Mouse (Mus musculus) heart, embryonic 13.5 days (tissue): ENCODE measurements around the gene Relb. TPM values are rescaled to one million over a fixed set of nuclear protein-coding genes. Genes with fewer than 3 reads are reported as not detected.

Source experiments
- ATAC-seq: fragments of 200-750 bp; cut with Nextera tagmentation; 2 replicates; pipeline ENCODE4 v1.8.0; 2017; ENCODE audit warnings: moderate TSS enrichment; ENCODE audit not compliant: insufficient number of reproducible peaks, low FRiP score, low TSS enrichment; ENCODE audit errors: extremely low read depth
- H3K27ac ChIP-seq: fragments of 300-500 bp; sonication (generic); replicated peaks from 2 replicates; pipeline ENCODE4 v1.5.1; 2015; ENCODE audit warnings: moderate library complexity, mild to moderate bottlenecking, inconsistent platforms
- H3K27me3 ChIP-seq: fragments of 300-500 bp; sonication (generic); replicated peaks from 2 replicates; pipeline ENCODE4 v1.6.1; 2015; ENCODE audit warnings: mild to moderate bottlenecking, inconsistent platforms
- H3K36me3 ChIP-seq: fragments of 300-500 bp; sonication (generic); 2 replicates; pipeline ENCODE4 v1.6.1; 2015; ENCODE audit warnings: mild to moderate bottlenecking, inconsistent platforms
- H3K4me1 ChIP-seq: fragments of 300-500 bp; sonication (generic); 2 replicates; pipeline ENCODE4 v1.6.1; 2015; ENCODE audit warnings: inconsistent platforms
- H3K4me2 ChIP-seq: fragments of 300-500 bp; sonication (generic); 2 replicates; pipeline ENCODE4 v1.6.1; 2015; ENCODE audit warnings: inconsistent platforms, mild to moderate bottlenecking, moderate library complexity
- H3K4me3 ChIP-seq: fragments of 300-500 bp; sonication (generic); 2 replicates; pipeline ENCODE4 v1.5.1; 2015; ENCODE audit warnings: moderate library complexity, mild to moderate bottlenecking, inconsistent platforms
- H3K9ac ChIP-seq: fragments of 300-500 bp; sonication (generic); 2 replicates; pipeline ENCODE4 v1.6.1; 2015; ENCODE audit warnings: inconsistent platforms, mild to moderate bottlenecking, moderate library complexity
- H3K9me3 ChIP-seq: fragments of 300-500 bp; sonication (generic); 2 replicates; pipeline ENCODE4 v1.6.1; 2016; ENCODE audit warnings: inconsistent platforms
- WGBS: fragments of 180-500 bp; shearing (Covaris S2); methylation state at CpG from one replicate; pipeline ENCODE4 v1.1.7; 2015; ENCODE audit warnings: mixed read lengths; 5-methylcytosine and 5-hydroxymethylcytosine counted together
- polyA plus RNA-seq: library from polyadenylated mRNA; unstranded; fragments of >200 nt; fragmentation: Nextera tagmentation; extraction: Ambion mirVana; gene quantifications from 2 replicates; pipeline ENCODE4 v1.2.1, GENCODE M21; 2015

Gene Relb
- 5.6 and 6.2 TPM in 2 replicates for polyA plus RNA-seq

- Histone ChIP-seq H3K27ac (peak within 1 kb of the TSS; percentile 93), H3K9ac (peak within 1 kb of the TSS; percentile 82), H3K4me2 (peak within 1 kb of the TSS; percentile 93), H3K4me3 (peak within 1 kb of the TSS; percentile 84), H3K27me3 (no peaks in the 10 kb centered on the region), H3K9me3 (no peaks in the 10 kb centered on the region), H3K36me3 (peaks cover 26% of the 10 kb centered on the region), H3K4me1 (peaks cover 12% of the 10 kb centered on the region)
- peak; percentile 73 for ATAC-seq
- under 1% methylated on average over 40 of the region's 41 CpGs for whole genome bisulfite sequencing
Observed at GRCm38 (mm10) chr7:19629361-19629734, at the start of gene Relb. Gene Relb (minus strand): TSS chr7:19629438.

- 95% methylated on average over 3 of the region's 3 CpGs for WGBS
- H3K27ac ChIP-seq = no peak overlapping the region
- ATAC-seq = no peak
Observed at GRCm38 (mm10) chr7:19678901-19679300, 49.7 kb upstream of the Relb start.

GRCm38 (mm10) chr7:19677872-19678271 is 48.6 kb upstream of the Relb start, which contains the start of gene Apoc2:
Gene Apoc2 (minus strand): TSS chr7:19677941.
- no peaks in the 10 kb centered on the region for H3K9me3 ChIP-seq
- H3K4me2 ChIP-seq = no peak within 1 kb of the TSS
- no peak within 1 kb of the TSS for H3K4me3 ChIP-seq
- H3K36me3 ChIP-seq = no peaks in the 10 kb centered on the region
- ATAC-seq = no peak
- H3K9ac ChIP-seq = no peak within 1 kb of the TSS
- no peaks in the 10 kb centered on the region for H3K27me3 ChIP-seq
- WGBS = 52% methylated on average over 8 of the region's 8 CpGs
- H3K27ac ChIP-seq = no peak within 1 kb of the TSS
- peaks cover 7% of the 10 kb centered on the region; the same call in 1 of the 2 replicates for H3K4me1 ChIP-seq

More at GRCm38 (mm10) chr7:19678901-19679300, 49.7 kb upstream of the Relb start:
- Histone ChIP-seq H3K9ac (no peak overlapping the region), H3K4me2 (no peak overlapping the region), H3K27me3 (no peaks in the 10 kb centered on the region), H3K4me3 (no peak overlapping the region), H3K9me3 (no peaks in the 10 kb centered on the region), H3K4me1 (peaks cover 7% of the 10 kb centered on the region; the same call in 1 of the 2 replicates), H3K36me3 (no peaks in the 10 kb centered on the region)

GRCm38 (mm10) chr7:19676662-19677061 is 47.4 kb upstream of the Relb start:
- 61% methylated on average over 1 of the region's 1 CpGs for WGBS

GRCm38 (mm10) chr7:19675824-19676223 is 46.6 kb upstream of the Relb start:
- Histone ChIP-seq H3K4me1 (no peaks in the 10 kb centered on the region), H3K27me3 (no peaks in the 10 kb centered on the region), H3K9ac (no peak overlapping the region), H3K27ac (no peak overlapping the region), H3K9me3 (no peaks in the 10 kb centered on the region), H3K36me3 (no peaks in the 10 kb centered on the region), H3K4me2 (no peak overlapping the region), H3K4me3 (no peak overlapping the region)
- 74% methylated on average over 10 of the region's 10 CpGs for WGBS
- ATAC-seq = no peak

More at GRCm38 (mm10) chr7:19676662-19677061, 47.4 kb upstream of the Relb start:
- no peaks in the 10 kb centered on the region for H3K9me3 ChIP-seq
- H3K27me3 ChIP-seq = no peaks in the 10 kb centered on the region
- H3K4me3 ChIP-seq = no peak overlapping the region
- H3K9ac ChIP-seq = no peak overlapping the region
- peaks cover 7% of the 10 kb centered on the region; the same call in 1 of the 2 replicates for H3K4me1 ChIP-seq
- no peak overlapping the region for H3K27ac ChIP-seq
- H3K4me2 ChIP-seq = no peak overlapping the region
- H3K36me3 ChIP-seq = no peaks in the 10 kb centered on the region
- ATAC-seq = no peak

- Histone ChIP-seq H3K4me3 (no peak overlapping the region), H3K4me1 (peaks cover 7% of the 10 kb centered on the region), H3K9ac (no peak overlapping the region), H3K36me3 (no peaks in the 10 kb centered on the region), H3K27me3 (no peaks in the 10 kb centered on the region), H3K9me3 (no peaks in the 10 kb centered on the region), H3K4me2 (no peak overlapping the region), H3K27ac (no peak overlapping the region)
- 54% methylated on average over 14 of the region's 14 CpGs for WGBS
- no peak for ATAC-seq
Observed at GRCm38 (mm10) chr7:19673083-19673699, 44.0 kb upstream of the Relb start.

GRCm38 (mm10) chr7:19671511-19671910 is 42.3 kb upstream of the Relb start:
- 65% methylated on average over 10 of the region's 10 CpGs for WGBS
- ATAC-seq = no peak

GRCm38 (mm10) chr7:19668947-19669721 is 39.9 kb upstream of the Relb start:
- Histone ChIP-seq H3K4me1 (peaks cover 16% of the 10 kb centered on the region), H3K9ac (peak overlapping the region; percentile 73), H3K9me3 (no peaks in the 10 kb centered on the region), H3K4me2 (peak overlapping the region; percentile 56), H3K27me3 (no peaks in the 10 kb centered on the region), H3K36me3 (no peaks in the 10 kb centered on the region), H3K27ac (peak overlapping the region; percentile 70), H3K4me3 (peak overlapping the region; percentile 24)
- ATAC-seq = peak; percentile 55
- 8% methylated on average over 10 of the region's 10 CpGs for WGBS

More at GRCm38 (mm10) chr7:19671511-19671910, 42.3 kb upstream of the Relb start:
- no peak overlapping the region for H3K4me2 ChIP-seq
- no peak overlapping the region for H3K9ac ChIP-seq
- H3K4me1 ChIP-seq = peaks cover 7% of the 10 kb centered on the region
- H3K4me3 ChIP-seq = no peak overlapping the region
- H3K9me3 ChIP-seq = no peaks in the 10 kb centered on the region
- no peaks in the 10 kb centered on the region for H3K36me3 ChIP-seq
- no peaks in the 10 kb centered on the region for H3K27me3 ChIP-seq
- H3K27ac ChIP-seq = no peak overlapping the region

- WGBS = 73% methylated on average over 2 of the region's 2 CpGs
- Histone ChIP-seq H3K4me3 (no peak overlapping the region), H3K36me3 (peaks cover 3% of the 10 kb centered on the region; the same call in 1 of the 2 replicates), H3K27ac (no peak overlapping the region), H3K9me3 (no peaks in the 10 kb centered on the region), H3K4me2 (no peak overlapping the region), H3K27me3 (no peaks in the 10 kb centered on the region), H3K4me1 (peaks cover 33% of the 10 kb centered on the region), H3K9ac (no peak overlapping the region)
- ATAC-seq = no peak
Observed at GRCm38 (mm10) chr7:19667434-19667833, 38.2 kb upstream of the Relb start.

GRCm38 (mm10) chr7:19666750-19667149 is 37.5 kb upstream of the Relb start:
- no peak overlapping the region for H3K27ac ChIP-seq
- no peaks in the 10 kb centered on the region for H3K27me3 ChIP-seq
- H3K4me2 ChIP-seq = no peak overlapping the region
- peaks cover 40% of the 10 kb centered on the region for H3K4me1 ChIP-seq
- H3K9me3 ChIP-seq = no peaks in the 10 kb centered on the region
- ATAC-seq = no peak
- 57% methylated on average over 3 of the region's 3 CpGs for WGBS
- no peak overlapping the region for H3K4me3 ChIP-seq
- H3K36me3 ChIP-seq = peaks cover 10% of the 10 kb centered on the region
- no peak overlapping the region for H3K9ac ChIP-seq

GRCm38 (mm10) chr7:19664955-19665841 is 36.0 kb upstream of the Relb start, which contains the start of gene Clptm1:
Gene Clptm1 (minus strand): TSS chr7:19665033.
- ATAC-seq = peak; percentile 84
- Histone ChIP-seq H3K9ac (peak within 1 kb of the TSS; percentile 99), H3K27ac (peak within 1 kb of the TSS; percentile 94), H3K9me3 (no peaks in the 10 kb centered on the region), H3K27me3 (no peaks in the 10 kb centered on the region), H3K4me2 (peak within 1 kb of the TSS; percentile 85), H3K4me3 (peak within 1 kb of the TSS; percentile 100), H3K4me1 (peaks cover 40% of the 10 kb centered on the region), H3K36me3 (peaks cover 22% of the 10 kb centered on the region)
- WGBS = under 1% methylated on average over 62 of the region's 63 CpGs
